Mouse (Mus musculus) regulatory T cell (primary cell): Measurements from ENCODE around the gene 4930412O13Rik.

Experiments
- in situ Hi-C: fragments of 300-600 bp; cut with MboI, MseI; formaldehyde crosslinking; loops from one replicate; pipeline ENCODE4 v1.15.1; 2025; ENCODE audit warnings: high pct_unique_total_duplicates

Gene 4930412O13Rik

DNA sequence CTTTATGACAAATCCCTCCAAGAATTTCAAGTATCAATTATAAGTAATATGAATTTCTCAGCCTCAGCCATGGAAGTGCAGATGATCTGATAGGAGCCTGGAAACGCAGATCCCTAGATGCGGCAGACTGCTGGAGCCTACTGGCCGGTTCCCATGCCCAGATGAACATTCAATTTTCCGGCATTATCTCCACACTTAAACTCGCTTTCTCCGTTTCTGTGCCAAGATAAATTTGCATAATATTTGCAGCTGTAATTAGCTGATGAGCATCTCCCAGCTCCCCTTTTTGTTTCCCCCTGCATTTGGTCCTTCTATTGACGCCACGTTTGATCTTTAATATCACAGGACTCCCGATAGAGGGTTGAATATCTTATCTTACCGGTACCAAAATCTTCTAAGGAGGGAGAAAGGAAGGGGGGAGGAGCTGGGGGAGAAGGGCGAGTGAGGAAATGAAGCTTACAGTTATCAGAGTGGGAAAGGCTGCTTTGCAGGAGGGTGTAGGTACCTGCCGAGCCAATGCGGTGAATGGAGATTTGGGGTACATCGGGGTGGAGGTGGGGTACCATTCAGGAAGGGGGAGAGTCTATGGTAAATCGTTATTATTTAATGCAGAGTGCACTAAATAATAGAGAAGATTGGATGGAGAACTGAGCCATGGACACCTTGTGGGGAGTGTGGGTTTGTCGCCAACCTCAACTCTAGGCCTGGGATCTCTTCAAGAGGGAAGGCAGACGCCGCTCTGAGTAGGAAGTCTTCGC lies 14.0 kb downstream of the 4930412O13Rik start:
- in situ Hi-C loops: loop anchor here (5.0 kb wide), 1 partner anchor 107 kb away; no protein-coding TSS in a partner anchor

DNA sequence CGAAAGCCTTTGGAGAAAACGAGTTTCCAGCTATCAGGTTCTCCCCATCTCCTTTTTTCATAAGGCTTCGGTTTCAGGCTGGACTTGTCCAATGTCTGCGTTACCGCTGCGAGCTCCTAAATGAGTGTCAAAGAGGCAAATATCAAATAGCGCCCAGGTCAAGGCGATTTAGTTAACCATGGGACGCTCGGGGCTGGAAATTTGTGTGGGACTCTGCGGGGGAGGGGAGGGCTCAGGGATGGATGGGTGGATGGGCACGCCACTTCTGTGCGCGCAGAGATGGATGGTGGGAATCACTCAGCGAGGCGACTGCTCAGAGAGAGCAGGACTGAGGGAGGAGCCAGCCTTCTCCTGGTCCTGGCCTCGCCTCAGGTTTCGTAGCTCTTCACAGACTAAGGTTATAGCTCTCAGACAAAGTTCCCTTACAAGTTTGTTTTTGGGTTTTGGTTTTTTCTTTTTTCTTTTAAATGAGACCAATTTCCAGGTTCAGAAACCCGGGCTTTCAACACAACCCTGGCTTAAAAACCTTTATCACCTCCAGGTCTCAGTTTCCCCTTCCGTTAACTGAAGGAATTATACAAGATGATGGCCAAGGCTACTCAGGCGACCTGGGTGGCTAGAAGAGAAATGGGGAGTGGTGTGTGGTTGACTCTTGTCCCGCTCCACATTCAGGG lies 15.2 kb downstream of the 4930412O13Rik start:
- in situ Hi-C loops: no loop called here

DNA sequence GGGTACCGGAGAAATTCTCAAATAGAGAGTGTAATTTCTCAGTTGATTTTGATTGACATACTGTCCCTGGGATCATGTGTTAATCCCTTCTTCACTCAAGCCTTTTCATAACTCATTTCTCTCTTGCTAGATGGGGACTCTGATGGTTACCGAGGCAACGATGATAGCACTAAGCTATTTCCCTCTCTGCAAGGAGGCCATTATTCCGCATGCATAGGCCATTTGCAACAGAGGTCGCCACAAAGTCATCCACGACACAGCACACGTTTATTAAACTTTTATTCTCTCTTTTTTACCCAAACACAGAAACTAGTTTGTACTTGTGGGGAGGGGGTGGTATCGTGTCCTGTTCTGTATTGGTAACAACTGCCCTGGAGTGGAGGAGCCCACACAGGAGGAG lies 16.8 kb downstream of the 4930412O13Rik start:
- in situ Hi-C loops: no loop called here

DNA sequence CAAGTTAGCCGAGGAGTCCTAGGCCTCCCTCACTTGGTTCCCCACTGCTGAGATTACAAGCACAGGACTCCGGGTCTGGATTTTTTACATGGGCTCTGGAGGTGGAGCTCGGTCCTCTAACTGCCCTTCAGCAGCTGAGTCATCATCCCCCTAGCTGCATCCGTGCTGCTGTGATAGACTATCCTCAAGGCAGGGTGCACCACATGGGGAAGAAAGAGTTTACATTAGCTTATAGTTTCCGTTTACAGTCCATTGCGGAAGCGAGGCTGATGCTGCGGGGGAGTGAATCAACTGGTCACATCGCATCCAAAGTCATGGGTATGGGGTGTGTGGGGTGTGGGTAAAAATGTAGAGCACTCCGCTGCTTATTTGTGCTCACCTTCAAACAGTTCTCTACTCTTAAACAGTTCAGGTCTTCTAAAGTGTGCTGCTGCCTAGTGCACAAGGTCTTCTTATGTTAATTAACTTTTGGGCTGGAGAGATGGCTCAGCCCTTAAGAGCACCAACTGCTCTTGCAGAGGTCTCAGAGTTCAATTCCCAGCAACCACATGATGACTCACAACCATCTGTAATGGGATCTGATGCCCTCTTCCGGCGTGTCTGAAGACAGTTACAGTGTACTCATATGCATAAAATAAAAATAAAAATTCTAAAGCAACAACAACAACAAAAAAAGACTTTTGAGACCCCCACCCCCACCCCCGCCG lies 23.0 kb downstream of the 4930412O13Rik start:
- in situ Hi-C loops: loop anchor here (5.0 to 25.0 kb wide), 2 partner anchors 383 to 1147 kb away; no protein-coding TSS in a partner anchor

DNA sequence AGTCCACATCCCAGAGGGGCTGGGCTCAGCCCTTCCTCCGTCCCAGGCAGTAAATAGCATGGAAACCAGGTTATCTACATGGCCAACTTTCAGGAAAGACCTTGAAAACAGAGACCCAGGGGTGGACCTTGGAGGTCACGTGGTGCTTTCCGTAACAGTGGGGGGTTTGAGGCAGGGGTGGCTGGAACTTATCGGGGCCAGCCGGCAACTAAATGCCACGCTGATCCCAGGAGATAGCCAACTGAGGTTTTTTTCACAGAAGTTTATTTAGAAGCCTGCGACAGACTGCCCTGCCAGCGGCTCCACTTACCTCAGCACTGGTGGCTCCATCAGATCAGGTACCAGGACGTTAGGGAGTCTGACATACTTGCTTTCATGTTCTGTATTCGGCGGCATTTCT lies 24.9 kb downstream of the 4930412O13Rik start:
- in situ Hi-C loops: loop anchor here (25.0 kb wide), 1 partner anchor 381 kb away; no protein-coding TSS in a partner anchor

DNA sequence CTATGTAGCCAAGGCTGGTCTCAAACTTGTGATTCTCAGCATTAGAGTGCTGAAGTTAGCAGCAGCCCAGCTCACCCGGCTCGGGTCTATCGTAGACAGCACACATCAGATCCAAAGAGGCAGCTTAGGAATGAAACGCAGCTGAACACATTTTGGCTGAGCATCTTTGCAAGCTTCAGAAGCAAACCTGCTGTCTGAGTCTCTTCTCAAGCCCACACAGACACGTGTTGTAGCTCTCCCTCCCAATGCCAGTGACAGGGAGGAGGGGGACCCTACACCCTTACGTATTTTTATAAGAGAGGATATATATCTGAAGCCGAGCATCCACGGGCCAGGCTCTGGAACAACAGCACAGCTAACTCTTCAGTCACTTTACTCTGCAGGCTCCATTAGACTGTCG lies 36.5 kb downstream of the 4930412O13Rik start:
- in situ Hi-C loops: loop anchor here (25.0 kb wide), 1 partner anchor 370 kb away; no protein-coding TSS in a partner anchor

DNA sequence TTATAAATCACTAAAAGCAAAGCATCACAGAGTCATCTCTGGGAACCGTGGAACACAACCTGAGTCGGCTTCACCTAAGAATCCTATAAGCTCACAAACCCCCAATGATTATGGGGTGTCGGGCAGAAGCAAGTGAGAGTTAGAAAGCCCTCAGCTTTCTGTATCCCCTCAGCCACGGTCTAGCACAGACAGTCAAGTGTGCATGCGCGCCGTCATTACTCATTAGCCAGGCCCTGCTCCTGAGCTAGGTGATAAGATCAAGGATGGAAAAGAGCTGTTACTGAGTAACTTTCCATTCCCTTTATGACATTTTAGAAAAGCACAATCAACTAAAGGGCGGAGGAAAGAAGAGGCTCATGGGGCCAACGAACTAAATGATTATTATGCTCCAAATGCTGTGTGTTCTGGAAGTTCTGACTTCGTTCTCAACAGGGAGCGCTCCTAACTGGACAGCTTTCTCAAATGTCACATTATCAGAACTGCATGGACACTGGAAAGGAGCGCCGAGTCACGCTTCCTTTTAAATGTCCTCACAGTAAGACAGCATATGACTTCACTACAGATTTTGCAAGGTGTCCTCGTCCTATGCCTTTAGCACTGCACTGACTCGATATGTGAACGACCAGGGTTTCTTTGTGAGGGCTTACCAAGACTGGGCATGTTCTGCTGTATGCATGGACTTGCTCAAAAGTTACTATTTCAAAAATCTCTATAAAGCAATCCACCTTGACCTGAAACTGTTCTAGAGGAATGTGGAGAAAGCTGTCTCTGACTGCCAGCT lies 37.8 kb downstream of the 4930412O13Rik start:
- in situ Hi-C loops: loop anchor here (25.0 kb wide), 1 partner anchor 368 kb away; no protein-coding TSS in a partner anchor

DNA sequence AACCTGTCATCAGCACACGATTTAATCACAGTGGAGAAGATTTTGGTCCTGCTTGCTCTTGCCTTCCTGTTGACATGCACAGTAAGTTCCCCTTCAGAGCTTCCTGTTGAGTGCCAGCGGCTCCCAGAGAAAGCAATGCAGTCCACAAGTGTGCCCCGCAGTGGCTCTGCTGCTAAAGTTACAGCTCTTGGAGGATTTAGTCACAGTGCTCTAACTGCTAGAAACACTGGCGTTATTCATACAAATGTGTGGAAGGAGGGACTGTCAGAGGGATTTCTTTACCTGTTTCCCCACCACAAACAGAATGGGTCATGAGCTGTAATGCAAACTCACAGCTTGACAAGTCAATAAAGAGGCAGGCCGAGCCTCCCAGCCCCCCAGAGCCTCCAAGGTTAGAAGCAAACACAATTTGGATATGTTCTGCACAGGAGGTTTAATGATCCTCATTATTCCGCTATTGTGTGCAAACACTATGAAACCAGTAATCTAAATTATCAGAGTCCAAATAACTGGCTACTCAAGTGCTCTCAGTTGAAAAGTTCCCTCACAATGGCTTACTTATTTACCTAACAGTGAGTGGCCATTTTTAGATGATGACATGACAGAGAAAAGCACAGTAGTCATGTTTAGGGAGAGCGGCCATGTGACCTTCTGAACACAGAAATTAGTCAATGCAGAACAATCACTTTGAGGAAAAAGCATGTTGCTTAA lies 45.3 kb downstream of the 4930412O13Rik start:
- in situ Hi-C loops: no loop called here

DNA sequence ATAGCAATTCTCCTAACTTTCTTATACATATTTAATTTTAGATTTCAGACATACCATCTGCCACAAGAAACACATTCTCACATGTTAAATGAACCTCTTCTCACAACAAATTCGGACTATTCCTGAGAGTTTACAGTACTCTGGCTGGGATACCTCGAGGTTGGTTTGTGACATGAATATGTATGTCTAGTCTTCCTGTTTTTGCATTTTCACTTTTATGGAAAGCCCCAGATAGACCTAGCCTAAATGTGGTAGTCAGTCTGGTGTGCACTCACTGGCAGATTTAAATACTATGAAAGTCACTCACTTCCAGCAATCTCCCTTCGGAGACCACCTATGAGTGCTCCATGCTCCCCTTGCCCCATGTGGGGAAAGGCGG lies 45.8 kb downstream of the 4930412O13Rik start:
- in situ Hi-C loops: no loop called here
